Mouse (Mus musculus) liver, embryonic 16.5 days (tissue): ENCODE results near the gene Smc3. TPM values are rescaled to one million over a fixed set of nuclear protein-coding genes. Genes with fewer than 3 reads are reported as not detected.

Source experiments
- ATAC-seq: fragments of 200-750 bp; cut with Nextera tagmentation; 2 replicates; pipeline ENCODE4 v1.8.0; 2017; ENCODE audit warnings: low read depth, mild to moderate bottlenecking, moderate number of reproducible peaks, moderate library complexity
- H3K27ac ChIP-seq: fragments of 300-500 bp; sonication (generic); 2 replicates; pipeline ENCODE4 v1.5.1; 2014; ENCODE audit warnings: mild to moderate bottlenecking, low read length
- H3K27me3 ChIP-seq: fragments of 300-500 bp; sonication (generic); 2 replicates; pipeline ENCODE4 v1.6.1; 2014; ENCODE audit warnings: low read depth, low read length, mixed read lengths; ENCODE audit not compliant: control insufficient read depth, insufficient read depth
- H3K36me3 ChIP-seq: fragments of 300-500 bp; sonication (generic); 2 replicates; pipeline ENCODE4 v1.6.1; 2014; ENCODE audit warnings: mild to moderate bottlenecking; ENCODE audit not compliant: control insufficient read depth, insufficient read depth
- H3K4me1 ChIP-seq: fragments of 300-500 bp; sonication (generic); 2 replicates; pipeline ENCODE4 v1.6.1; 2014; ENCODE audit warnings: low read depth, low read length, mixed read lengths; ENCODE audit not compliant: control insufficient read depth
- H3K4me2 ChIP-seq: fragments of 300-500 bp; sonication (generic); 2 replicates; pipeline ENCODE4 v1.6.1; 2014; ENCODE audit warnings: low read depth, low read length, mixed read lengths
- H3K4me3 ChIP-seq: fragments of 300-500 bp; sonication (generic); 2 replicates; pipeline ENCODE4 v1.5.1; 2014; ENCODE audit warnings: low read depth, mild to moderate bottlenecking, low read length
- H3K9ac ChIP-seq: fragments of 300-500 bp; sonication (generic); 2 replicates; pipeline ENCODE4 v1.6.1; 2014; ENCODE audit warnings: low read depth, low read length
- H3K9me3 ChIP-seq: fragments of 300-500 bp; sonication (generic); replicated peaks from 2 replicates; pipeline ENCODE4 v1.6.1; 2016; ENCODE audit warnings: low read length; ENCODE audit not compliant: control insufficient read depth
- WGBS: fragments of 180-500 bp; shearing (Covaris S2); extraction: QIAGEN DNeasy Blood & Tissue Kit; methylation state at CpG from one replicate; pipeline ENCODE4 v1.1.7; 2014; ENCODE audit not compliant: insufficient replicate concordance; 5-methylcytosine and 5-hydroxymethylcytosine counted together
- polyA plus RNA-seq: library from polyadenylated mRNA; unstranded; fragments of >200 nt; fragmentation: Nextera tagmentation; extraction: Ambion mirVana; gene quantifications from 2 replicates; pipeline ENCODE4 v1.2.1, GENCODE M21; 2015

Gene Smc3
- polyA plus RNA-seq, result 27.4 and 30.2 TPM in 2 replicates

DNA sequence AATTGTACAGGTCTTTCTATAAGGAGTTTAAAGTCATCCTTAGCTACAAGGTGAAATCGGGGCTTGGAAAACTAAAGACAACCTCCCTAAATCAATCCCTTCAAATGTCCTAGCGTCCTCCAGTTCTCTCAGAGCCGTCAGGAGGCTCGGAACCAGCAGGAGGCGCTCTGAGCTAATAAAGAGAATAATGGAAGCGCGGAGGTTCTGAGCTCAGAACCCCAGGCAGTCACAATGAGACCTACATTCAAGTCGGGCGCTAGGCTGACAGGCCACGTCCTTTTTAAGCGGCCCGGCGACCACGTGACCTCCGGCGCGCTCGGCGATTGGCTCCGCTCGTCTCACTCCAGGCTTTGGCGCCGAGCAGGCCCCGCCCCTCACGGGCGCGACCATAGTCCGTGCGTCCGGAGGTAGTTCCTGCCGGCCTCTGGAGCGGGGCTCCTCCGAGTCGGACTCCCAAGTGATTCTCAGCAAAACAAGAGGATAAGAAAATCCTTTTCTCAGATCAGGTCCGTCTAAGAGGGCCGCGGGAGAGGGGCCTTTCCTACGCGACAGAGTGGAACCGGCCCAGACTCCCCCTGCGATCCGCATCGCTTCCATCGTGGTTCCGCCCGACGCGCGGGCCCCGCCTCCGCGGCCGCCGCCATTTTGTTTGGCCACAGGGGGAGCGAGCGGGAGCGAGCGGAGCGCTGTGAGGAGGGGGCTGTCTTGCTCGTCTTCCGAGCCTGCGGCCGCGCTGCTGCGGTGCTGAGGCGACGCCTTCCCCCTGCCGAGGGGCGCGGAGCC lies at the start of gene Smc3:
Gene Smc3, plus strand, starts transcription at position 642 of the 783 bp plus-strand sequence.
- Histone ChIP-seq H3K27me3 (no peaks in the 10 kb centered on the region), H3K4me3 (peak within 1 kb of the TSS; percentile 100), H3K4me2 (peak within 1 kb of the TSS; percentile 62), H3K9ac (peak within 1 kb of the TSS; percentile 99), H3K4me1 (peaks cover 16% of the 10 kb centered on the region), H3K36me3 (peaks cover 8% of the 10 kb centered on the region; the same call in 1 of the 2 replicates), H3K27ac (peak within 1 kb of the TSS; percentile 97), H3K9me3 (no peaks in the 10 kb centered on the region)
- ATAC-seq, result peak; percentile 92
- under 1% methylated on average over 70 of the region's 70 CpGs for WGBS

DNA sequence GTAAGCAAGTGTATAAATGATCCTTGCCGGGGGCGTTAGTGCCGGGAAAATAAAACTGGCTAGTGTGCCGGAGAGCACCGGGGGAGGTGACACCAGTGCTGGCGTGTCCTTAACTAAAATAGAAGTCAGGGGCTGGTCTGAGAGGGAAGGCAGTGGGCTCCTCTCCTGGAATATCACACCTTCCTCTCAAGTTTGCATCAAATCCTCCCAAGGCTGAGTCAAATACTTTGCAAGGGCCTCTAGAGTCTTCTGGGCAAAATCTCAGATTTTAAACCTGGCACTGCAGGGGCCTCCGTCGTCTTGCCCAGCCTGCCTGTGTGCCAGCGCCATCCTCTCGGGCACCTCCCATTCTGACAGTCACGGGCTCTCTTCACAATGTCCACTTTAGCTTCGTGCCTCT lies 49.2 kb upstream of the Smc3 start:
- WGBS, result 71% methylated on average over 12 of the region's 12 CpGs

DNA sequence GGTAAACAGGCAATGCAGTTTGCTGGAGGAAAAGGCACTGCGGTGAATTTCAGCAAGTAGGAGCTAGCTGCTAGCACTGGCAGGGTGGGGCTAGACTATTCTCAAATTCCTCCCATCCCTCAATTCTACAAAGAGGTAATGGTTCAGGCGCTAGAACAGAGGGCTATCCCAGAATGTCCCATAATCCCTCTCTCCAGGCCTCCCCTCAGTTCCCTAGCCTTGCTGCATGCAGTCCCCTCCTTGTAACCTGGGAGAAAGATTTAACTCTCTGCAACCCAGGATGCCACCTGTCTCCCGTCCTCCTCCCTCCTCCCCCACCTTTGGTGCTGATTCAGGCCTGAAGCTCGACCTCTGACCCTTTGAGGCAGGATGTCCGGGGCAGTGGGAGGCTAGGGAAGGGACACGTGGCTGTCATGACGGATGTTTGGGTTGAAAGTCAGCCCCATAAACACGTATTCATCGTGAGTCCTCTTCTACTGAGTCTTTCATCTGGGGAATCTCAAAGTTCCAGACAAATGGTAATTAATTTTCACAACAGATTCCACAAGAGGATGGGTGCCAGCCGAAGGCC lies 47.9 kb upstream of the Smc3 start:
- Histone ChIP-seq H3K4me3 (no peak overlapping the region), H3K4me2 (no peak overlapping the region), H3K9me3 (no peaks in the 10 kb centered on the region), H3K4me1 (peaks cover 4% of the 10 kb centered on the region), H3K36me3 (no peaks in the 10 kb centered on the region), H3K9ac (no peak overlapping the region), H3K27ac (no peak overlapping the region), H3K27me3 (no peaks in the 10 kb centered on the region)
- WGBS, result 52% methylated on average over 10 of the region's 10 CpGs
- no peak for ATAC-seq

More for the DNA sequence above, 49.2 kb upstream of the Smc3 start:
- Histone ChIP-seq H3K27ac (no peak overlapping the region), H3K9ac (no peak overlapping the region), H3K4me1 (peaks cover 4% of the 10 kb centered on the region), H3K4me2 (no peak overlapping the region), H3K9me3 (no peaks in the 10 kb centered on the region), H3K27me3 (no peaks in the 10 kb centered on the region), H3K36me3 (no peaks in the 10 kb centered on the region), H3K4me3 (no peak overlapping the region)
- ATAC-seq, result no peak

DNA sequence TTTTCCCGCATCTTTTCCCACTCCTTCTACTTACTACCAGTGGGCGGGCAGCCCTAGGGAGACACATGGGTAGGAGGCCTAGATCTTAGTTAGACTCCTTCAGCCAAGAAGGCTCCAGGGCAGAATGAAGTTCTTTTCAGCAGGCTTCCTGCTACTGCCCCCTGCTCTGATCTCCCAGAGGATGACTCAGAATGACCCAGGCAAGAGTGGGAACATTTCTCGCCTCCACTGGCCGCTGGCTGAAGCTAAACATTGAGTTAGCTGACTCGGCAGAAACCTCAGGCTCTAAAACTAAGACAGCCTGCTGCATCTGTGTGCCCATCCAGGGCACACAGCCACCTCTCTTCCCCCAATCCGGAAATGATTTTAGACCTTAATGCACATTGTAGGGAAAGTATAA lies 47.4 kb upstream of the Smc3 start:
- H3K4me2 ChIP-seq, result no peak overlapping the region
- H3K27me3 ChIP-seq, result no peaks in the 10 kb centered on the region
- H3K4me3 ChIP-seq, result no peak overlapping the region
- no peak overlapping the region for H3K9ac ChIP-seq
- no peaks in the 10 kb centered on the region for H3K36me3 ChIP-seq
- 49% methylated on average over 6 of the region's 6 CpGs for WGBS
- no peak for ATAC-seq
- no peaks in the 10 kb centered on the region for H3K9me3 ChIP-seq
- no peak overlapping the region for H3K27ac ChIP-seq
- H3K4me1 ChIP-seq, result peaks cover 4% of the 10 kb centered on the region

DNA sequence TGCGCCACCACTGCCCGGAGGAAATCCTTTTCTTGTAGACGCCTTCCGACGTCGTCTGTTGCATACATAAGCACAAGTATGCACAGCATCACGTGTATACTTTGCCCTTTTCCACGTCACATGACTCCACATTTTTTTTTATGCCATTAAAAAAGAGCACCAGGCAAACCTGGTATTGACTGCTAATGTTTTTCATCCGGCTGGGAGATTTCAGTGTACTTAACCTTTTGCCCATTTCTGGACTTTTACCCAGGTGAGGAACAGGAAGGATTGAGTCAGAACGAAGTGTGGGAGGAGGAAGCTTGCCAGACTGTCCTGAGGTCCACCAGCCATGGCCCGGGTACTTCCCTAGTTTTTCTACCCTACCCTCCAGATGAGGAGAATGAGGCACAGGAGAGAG lies 45.8 kb upstream of the Smc3 start:
- Histone ChIP-seq H3K27me3 (no peaks in the 10 kb centered on the region), H3K4me2 (no peak overlapping the region), H3K9me3 (no peaks in the 10 kb centered on the region), H3K4me1 (peaks cover 4% of the 10 kb centered on the region; the same call in 1 of the 2 replicates), H3K9ac (no peak overlapping the region), H3K36me3 (no peaks in the 10 kb centered on the region), H3K27ac (no peak overlapping the region), H3K4me3 (no peak overlapping the region)
- peak; percentile 77 for ATAC-seq
- 57% methylated on average over 11 of the region's 11 CpGs for WGBS

DNA sequence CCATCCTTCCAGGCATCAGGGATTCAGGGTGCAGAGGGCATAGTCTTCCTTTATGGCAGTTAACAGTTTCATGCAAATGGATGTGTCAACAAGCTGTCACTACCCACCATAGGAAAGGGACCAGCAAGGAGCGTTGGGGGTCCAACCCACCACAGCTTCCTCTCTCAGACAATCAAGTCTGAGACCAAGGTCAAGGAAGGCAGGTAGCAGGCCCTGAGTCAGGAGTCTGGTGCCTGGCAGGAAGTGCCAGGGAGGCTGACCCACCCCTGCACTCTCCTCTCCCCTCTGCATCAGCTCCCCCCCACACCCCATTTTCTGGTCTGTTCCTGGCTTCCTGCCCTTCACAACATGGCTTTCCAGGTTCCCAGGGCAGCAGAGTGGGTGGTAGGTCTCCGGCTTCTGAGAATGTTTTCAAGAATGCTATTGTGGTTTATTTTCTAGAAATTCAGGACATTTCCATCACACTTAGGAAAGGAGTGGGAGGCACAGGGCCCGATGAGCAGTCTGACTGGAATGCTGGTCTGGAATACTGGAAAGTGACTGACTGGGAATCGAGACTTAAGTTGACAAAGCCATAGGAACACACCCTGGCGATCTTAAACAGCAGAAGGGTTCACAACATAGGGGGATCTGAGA lies 45.1 kb upstream of the Smc3 start:
- no peaks in the 10 kb centered on the region for H3K9me3 ChIP-seq
- peaks cover 4% of the 10 kb centered on the region; the same call in 1 of the 2 replicates for H3K4me1 ChIP-seq
- no peaks in the 10 kb centered on the region for H3K27me3 ChIP-seq
- no peak for ATAC-seq
- no peaks in the 10 kb centered on the region for H3K36me3 ChIP-seq
- WGBS, result 55% methylated on average over 5 of the region's 5 CpGs
- no peak overlapping the region for H3K4me2 ChIP-seq
- no peak overlapping the region for H3K9ac ChIP-seq
- H3K4me3 ChIP-seq, result no peak overlapping the region
- H3K27ac ChIP-seq, result no peak overlapping the region

DNA sequence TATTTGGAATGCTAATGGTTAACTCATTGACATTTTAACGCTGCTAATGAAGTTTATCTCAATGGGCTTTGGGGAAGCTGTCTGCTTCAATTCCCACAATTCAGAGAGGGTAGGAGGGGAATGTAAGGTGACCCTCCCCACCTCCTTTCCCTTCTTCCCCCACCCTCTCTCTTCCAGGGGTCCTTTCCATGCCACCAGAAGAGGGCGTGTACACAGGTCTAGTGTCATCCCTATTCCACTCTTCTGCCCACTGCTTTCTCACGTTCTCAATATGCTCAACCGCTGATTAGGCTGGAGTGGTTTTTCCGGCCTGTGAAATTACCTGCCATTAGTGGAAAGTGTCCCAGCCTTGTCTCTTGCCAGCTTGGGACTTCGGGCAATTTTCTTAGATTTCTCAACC lies 43.4 kb upstream of the Smc3 start:
- no peaks in the 10 kb centered on the region for H3K9me3 ChIP-seq
- no peak for ATAC-seq
- H3K9ac ChIP-seq, result no peak overlapping the region
- H3K4me2 ChIP-seq, result no peak overlapping the region
- H3K27me3 ChIP-seq, result no peaks in the 10 kb centered on the region
- WGBS, result 42% methylated on average over 6 of the region's 6 CpGs
- no peaks in the 10 kb centered on the region for H3K36me3 ChIP-seq
- no peak overlapping the region for H3K4me3 ChIP-seq
- no peak overlapping the region for H3K27ac ChIP-seq
- peaks cover 4% of the 10 kb centered on the region; the same call in 1 of the 2 replicates for H3K4me1 ChIP-seq

DNA sequence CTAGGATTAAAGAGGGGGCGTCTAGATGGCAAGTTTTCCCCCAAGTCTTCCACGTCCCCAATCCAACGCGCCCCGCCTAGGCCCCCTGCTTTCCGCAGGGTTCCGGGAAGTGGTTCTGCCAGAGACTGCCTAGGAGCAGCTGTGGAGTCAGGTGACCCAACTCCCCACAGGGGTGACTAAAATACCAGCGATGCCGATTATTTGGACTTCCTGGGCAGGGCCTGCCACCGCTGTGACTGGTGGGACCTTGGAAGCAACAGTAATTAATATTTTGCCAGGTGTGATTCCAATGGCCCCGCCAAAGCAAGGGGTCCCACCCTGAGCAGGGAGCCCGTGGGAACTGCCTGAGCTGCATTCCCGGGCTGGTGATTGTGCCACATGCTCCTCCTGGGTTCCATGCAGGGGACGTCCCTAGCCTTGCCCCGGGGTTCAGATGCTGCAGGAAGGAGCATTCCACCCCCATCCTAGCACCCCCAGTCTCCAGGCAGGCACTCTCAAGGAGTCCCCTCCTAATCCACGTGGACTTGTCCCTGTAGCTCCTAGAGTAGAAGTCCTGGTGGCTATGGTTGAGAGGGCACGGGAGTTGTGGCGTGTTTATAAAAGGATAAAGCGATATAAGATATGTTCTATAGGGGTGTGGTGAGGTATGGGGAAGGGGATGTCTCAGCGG lies 42.8 kb upstream of the Smc3 start:
- Histone ChIP-seq H3K27ac (no peak overlapping the region), H3K9ac (no peak overlapping the region), H3K36me3 (no peaks in the 10 kb centered on the region), H3K4me2 (no peak overlapping the region), H3K4me1 (peaks cover 4% of the 10 kb centered on the region; the same call in 1 of the 2 replicates), H3K9me3 (no peaks in the 10 kb centered on the region), H3K4me3 (no peak overlapping the region), H3K27me3 (no peaks in the 10 kb centered on the region)
- 35% methylated on average over 20 of the region's 20 CpGs for WGBS
- ATAC-seq, result no peak
